Mouse (Mus musculus): ENCODE data around the gene Lancl1.

GRCm38 (mm10) chr1:67042583-67042982 lies 3.9 kb upstream of the Lancl1 start:
- no peak for TF ChIP-seq CTCF (IDR thresholded peaks at IDR 0.05; ENCODE audit: low read depth, low read length)
- no peak for TF ChIP-seq EP300 (IDR thresholded peaks at IDR 0.05; ENCODE audit: insufficient read depth, low read depth, low read length)
- TF ChIP-seq POLR2A (IDR thresholded peaks at IDR 0.05; ENCODE audit: insufficient read depth, low read length) = no peak
